Mouse (Mus musculus) activated CD4-positive, CD25-positive, alpha-beta regulatory T cell (primary cell): ENCODE results near the gene Klk1b21. TPM values are rescaled to one million over a fixed set of nuclear protein-coding genes. Genes with fewer than 3 reads are reported as not detected.

Source experiments
- polyA plus RNA-seq, 2 experiments: library from polyadenylated mRNA; unstranded; fragments of 100-300 nt; shearing (Covaris generic); gene quantifications; one replicate each; pipeline ENCODE4 v1.2.1; 2017

Klk1b21 gene
- polyA plus RNA-seq = not detected

GRCm38 (mm10) chr7:44102028-44102427 lies at the start of gene Klk1b21:
Gene Klk1b21 (plus strand): TSS chr7:44102328.

GRCm38 (mm10) chr7:44112373-44112772 lies 10.2 kb downstream of the Klk1b21 start, which contains the start of gene Klk1b22:
Gene Klk1b22 (plus strand): TSS chr7:44112673.

GRCm38 (mm10) chr7:44136467-44136866 lies 34.3 kb downstream of the Klk1b21 start, which contains the start of gene Klk1b16:
Gene Klk1b16 (plus strand): TSS chr7:44136767.

Other genes with a start within 250 kb of the Klk1b21 start
- gene Klk4, start 221.2 kb upstream of the Klk1b21 start, polyA plus RNA-seq = not detected
- gene Klk15, start 168.6 kb upstream of the Klk1b21 start, polyA plus RNA-seq = 1 to 10 TPM in 1 of 2 experiments, not detected in 1; 1.6 TPM
- not detected for gene Klk1b8, start 151.7 kb upstream of the Klk1b21 start, polyA plus RNA-seq
- not detected for gene Klk1b1, start 135.6 kb upstream of the Klk1b21 start, polyA plus RNA-seq
- gene Klk1b9, start 126.3 kb upstream of the Klk1b21 start, polyA plus RNA-seq = 1 to 10 TPM in 1 of 2 experiments, under 1 TPM in 1; 0.31 to 2.0 TPM
- gene Klk1b11, start 106.5 kb upstream of the Klk1b21 start, polyA plus RNA-seq = not detected
- not detected for gene Klk1b26, start 90.2 kb upstream of the Klk1b21 start, polyA plus RNA-seq
- gene Klk1b27, start 50.0 kb upstream of the Klk1b21 start, polyA plus RNA-seq = 1 to 10 TPM; 1.0 to 3.3 TPM
- not detected for gene Klk1b22, start 10.3 kb downstream of the Klk1b21 start, polyA plus RNA-seq
- gene Klk1b16, start 34.4 kb downstream of the Klk1b21 start, polyA plus RNA-seq = not detected
- gene Klk1b24, start 85.9 kb downstream of the Klk1b21 start, polyA plus RNA-seq = not detected
- gene Klk1b3, start 95.9 kb downstream of the Klk1b21 start, polyA plus RNA-seq = not detected
- gene Klk1b4, start 105.1 kb downstream of the Klk1b21 start, polyA plus RNA-seq = not detected
- gene Klk1b5, start 113.6 kb downstream of the Klk1b21 start, polyA plus RNA-seq = not detected
- under 1 TPM in 1 of 2 experiments, not detected in 1; 0.60 TPM for gene Klk1, start 123.0 kb downstream of the Klk1b21 start, polyA plus RNA-seq
- gene Gm36864, start 133.8 kb downstream of the Klk1b21 start, polyA plus RNA-seq = not detected
- 1 to 10 TPM; 1.1 to 2.5 TPM for gene 1700028J19Rik, start 144.4 kb downstream of the Klk1b21 start, polyA plus RNA-seq
- 100 to 1,000 TPM in 1 of 2 experiments, 10 to 100 TPM in 1; 86.7 to 118 TPM for gene 2410002F23Rik, start 144.4 kb downstream of the Klk1b21 start, polyA plus RNA-seq
- not detected for gene Acp4, start 155.1 kb downstream of the Klk1b21 start, polyA plus RNA-seq
- gene Gm15517, start 159.1 kb downstream of the Klk1b21 start, polyA plus RNA-seq = not detected
- under 1 TPM; 0.14 to 0.81 TPM for gene Clec11a, start 204.6 kb downstream of the Klk1b21 start, polyA plus RNA-seq
- gene Shank1, start 207.9 kb downstream of the Klk1b21 start, polyA plus RNA-seq = under 1 TPM; 0.02 to 0.10 TPM